Mouse (Mus musculus) adipocyte (in vitro differentiated cells): ENCODE data around the gene Ern1.

Experiments used
- DNase-seq: peaks from one replicate; pipeline ENCODE4 v3.0.0-alpha.2; 2016; ENCODE audit warnings: low spot score

Ern1 gene

DNA sequence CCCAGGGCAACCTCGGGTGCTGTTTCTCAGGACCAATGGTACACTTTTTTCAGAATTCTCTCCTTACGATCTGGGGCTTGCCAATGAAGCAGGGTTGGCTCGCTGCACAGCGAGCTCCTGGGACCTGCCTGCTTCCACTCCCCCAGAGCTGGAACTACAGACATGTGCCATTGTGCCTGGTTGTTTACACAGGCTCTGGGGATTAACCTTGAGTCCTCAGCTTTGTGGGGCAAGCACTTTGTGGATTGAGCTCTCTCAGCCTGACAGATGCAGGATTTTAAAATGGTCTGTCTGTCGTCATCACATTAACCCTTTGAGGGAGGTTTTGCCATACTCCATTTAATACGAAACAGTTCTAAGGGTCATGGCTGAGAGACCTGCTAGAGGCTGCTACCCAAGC, 142.7 kb downstream of the Ern1 start:
- no peak for DNase-seq
